Mouse (Mus musculus) mouse trophoblast stem cell (cell line): ENCODE data around the gene Usp36.
"Not testable (repeated sequence)": the region's sequence is repeated elsewhere in the genome, so short reads cannot be mapped to it uniquely, and the experiment has no call there.

ENCODE experiments used
- in situ Hi-C, 2 experiments: fragments of 300-500 bp; cut with MseI, MboI; formaldehyde crosslinking; loops; 2 replicates in 1 of 2; 3 replicates in 1 of 2; pipeline ENCODE4 v1.15.1; 2025

Usp36 gene

GRCm38 (mm10) chr11:118289999-118290889 is at the start of gene Usp36:
Gene Usp36 (minus strand): TSS chr11:118290244.
- in situ Hi-C loops, result no loop called here

GRCm38 (mm10) chr11:118337491-118338168 is 47.6 kb upstream of the Usp36 start:
- in situ Hi-C loops, result no loop called here

GRCm38 (mm10) chr11:118333431-118333830 is 43.4 kb upstream of the Usp36 start:
- in situ Hi-C loops, result no loop called here

- in situ Hi-C loops, result no loop called here
Observed at GRCm38 (mm10) chr11:118332376-118332775, 42.3 kb upstream of the Usp36 start.

GRCm38 (mm10) chr11:118330777-118331176 is 40.7 kb upstream of the Usp36 start:
- in situ Hi-C loops, result no loop called here

- in situ Hi-C loops, result no loop called here
Observed at GRCm38 (mm10) chr11:118330361-118330760, 40.3 kb upstream of the Usp36 start.

- in situ Hi-C loops, result no loop called here
Observed at GRCm38 (mm10) chr11:118328947-118329346, 38.9 kb upstream of the Usp36 start.

- in situ Hi-C loops, result no loop called here
Observed at GRCm38 (mm10) chr11:118328511-118328910, 38.5 kb upstream of the Usp36 start.

- in situ Hi-C loops, result no loop called here
Observed at GRCm38 (mm10) chr11:118326991-118327971, 37.2 kb upstream of the Usp36 start.

- in situ Hi-C loops, result no loop called here
Observed at GRCm38 (mm10) chr11:118326491-118326890, 36.4 kb upstream of the Usp36 start.

- in situ Hi-C loops, result loop anchor here in 1 of 2 experiments (5.0 kb wide), 1 partner anchor 38 kb away; no protein-coding TSS in a partner anchor
Observed at GRCm38 (mm10) chr11:118324541-118324940, 34.5 kb upstream of the Usp36 start.

- in situ Hi-C loops, result loop anchor here in 1 of 2 experiments (5.0 kb wide), 1 partner anchor 38 kb away; no protein-coding TSS in a partner anchor
Observed at GRCm38 (mm10) chr11:118323974-118324373, 33.9 kb upstream of the Usp36 start.

GRCm38 (mm10) chr11:118322647-118323046 is 32.6 kb upstream of the Usp36 start:
- in situ Hi-C loops, result loop anchor here in 1 of 2 experiments (5.0 kb wide), 1 partner anchor 40 kb away; no protein-coding TSS in a partner anchor

GRCm38 (mm10) chr11:118321971-118322370 is 31.9 kb upstream of the Usp36 start:
- in situ Hi-C loops, result loop anchor here in 1 of 2 experiments (5.0 kb wide), 1 partner anchor 40 kb away; no protein-coding TSS in a partner anchor

GRCm38 (mm10) chr11:118321500-118321899 is 31.5 kb upstream of the Usp36 start:
- in situ Hi-C loops, result loop anchor here in 1 of 2 experiments (5.0 kb wide), 1 partner anchor 41 kb away; no protein-coding TSS in a partner anchor

- in situ Hi-C loops, result no loop called here
Observed at GRCm38 (mm10) chr11:118318678-118319077, 28.6 kb upstream of the Usp36 start.

GRCm38 (mm10) chr11:118317129-118317528 is 27.1 kb upstream of the Usp36 start:
- in situ Hi-C loops, result no loop called here

- in situ Hi-C loops, result no loop called here
Observed at GRCm38 (mm10) chr11:118316231-118316806, 26.3 kb upstream of the Usp36 start.

GRCm38 (mm10) chr11:118312132-118312723 is 22.2 kb upstream of the Usp36 start:
- in situ Hi-C loops, result loop anchor here in 1 of 2 experiments (5.0 kb wide), 1 partner anchor 50 kb away; no protein-coding TSS in a partner anchor

- in situ Hi-C loops, result not testable (repeated sequence)
Observed at GRCm38 (mm10) chr11:118307962-118308361, 17.9 kb upstream of the Usp36 start.
